8 mouse cellular contexts compared by ENCODE assay signal in the genomic region with DNA sequence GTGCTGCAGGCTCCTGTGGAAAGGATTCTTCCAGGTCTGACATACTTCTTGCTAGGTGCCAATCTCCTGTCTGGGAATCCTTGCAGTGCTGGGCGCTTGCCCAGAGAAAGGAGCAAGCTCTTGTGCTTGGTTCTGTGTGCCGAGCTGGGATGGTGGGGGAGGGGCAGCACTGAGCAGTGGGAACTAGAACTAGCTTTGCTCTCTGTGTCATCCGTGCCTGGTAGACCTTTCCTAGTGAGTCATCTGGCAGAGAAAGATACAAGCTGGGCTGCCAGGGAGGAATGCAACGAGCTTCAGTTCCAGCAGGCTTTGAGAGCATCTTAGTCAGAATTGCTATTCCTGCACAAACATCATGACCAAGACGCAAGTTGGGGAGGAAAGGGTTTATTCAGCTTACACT.
DNase-seq lines count a peak whose midpoint lies in the region; ATAC-seq and TF ChIP-seq lines count a peak whose summit lies in the region.

No protein-coding gene starts in this region.

- no peak for TF ChIP-seq EP300 in liver, postnatal 0 days (IDR thresholded peaks at IDR 0.05; ENCODE audit: low read depth)

- no peaks in the 10 kb centered on the region for H3K9me3 ChIP-seq in liver, postnatal 0 days (ENCODE audit: low read length)

- no peaks in the 10 kb centered on the region for H3K4me1 ChIP-seq in liver, postnatal 0 days (ENCODE audit: insufficient read depth)

- TF ChIP-seq CTCF in liver, postnatal 0 days (IDR thresholded peaks at IDR 0.05; ENCODE audit: low read depth) = no peak

- DNase-seq in gastrocnemius, postnatal 10 days = peak; percentile 41
- DNase-seq in gastrocnemius, adult 8-10 months (ENCODE audit: low spot score in 2 of 2) = no peak
- DNase-seq in adrenal gland, adult 18-20 months (ENCODE audit: low spot score in 2 of 2) = peak; percentile 45 to 53
- DNase-seq in frontal cortex, adult 2 months (ENCODE audit: extremely low spot score in 1 of 2, low spot score in 1 of 2) = peak; percentile 81 to 89
- peak; percentile 66 to 82 for DNase-seq in left cerebral cortex, adult 9 months (ENCODE audit: low spot score in 2 of 2)
- DNase-seq in liver, postnatal 0 days = no peak
- no peak for DNase-seq in kidney, adult 8-10 months

- H3K4me2 ChIP-seq in liver, postnatal 0 days (ENCODE audit: low read depth, low read length) = no peak overlapping the region

- no peak for ATAC-seq in granulocyte monocyte progenitor cell, adult 5-6 weeks (replicated peaks; ENCODE audit: poor library complexity, severe bottlenecking)
- ATAC-seq in liver, postnatal 0 days = no peak

- WGBS in liver, postnatal 0 days (ENCODE audit: insufficient replicate concordance) = 36% methylated on average over 5 of the region's 5 CpGs

- H3K36me3 ChIP-seq in liver, postnatal 0 days (replicated peaks; ENCODE audit: insufficient read depth, low read length) = no peaks in the 10 kb centered on the region

- H3K27ac ChIP-seq in liver, postnatal 0 days (ENCODE audit: low read depth) = no peak overlapping the region

- H3K9ac ChIP-seq in liver, postnatal 0 days (replicated peaks) = no peak overlapping the region

- H3K4me3 ChIP-seq in liver, postnatal 0 days (ENCODE audit: low read depth, low read length) = no peak overlapping the region

- H3K27me3 ChIP-seq in liver, postnatal 0 days (ENCODE audit: insufficient read depth, low read length) = no peaks in the 10 kb centered on the region

Comparison
In these comparisons a context has a peak if more than half of its experiments do, and no peak if none do; other contexts are left out.
1. DNase-seq: peak in gastrocnemius, postnatal 10 days (single experiment), adrenal gland, adult 18-20 months (2 of 2), frontal cortex, adult 2 months (2 of 2) and left cerebral cortex, adult 9 months (2 of 2); none in gastrocnemius, adult 8-10 months (0 of 2), liver, postnatal 0 days (single experiment) and kidney, adult 8-10 months (0 of 2).